Mouse (Mus musculus) gastrocnemius, adult 8-10 months (tissue): ENCODE results near the gene Cnga4. TPM values are rescaled to one million over a fixed set of nuclear protein-coding genes. Genes with fewer than 3 reads are reported as not detected.
A peak's percentile ranks its signal among the peaks of the same experiment; 100 is the strongest.
"Not testable (repeated sequence)": the region's sequence is repeated elsewhere in the genome, so short reads cannot be mapped to it uniquely, and the experiment has no call there.

Experiments used
- DNase-seq, 2 experiments: peaks; one replicate each; pipeline ENCODE4 v3.0.0; 2022; ENCODE audit warnings: low spot score in 2 of 2
- total RNA-seq, 4 experiments: library from RNA; stranded (reverse); gene quantifications; 2 replicates each; pipeline ENCODE4 v1.2.4; 2022

Cnga4 gene
- not detected for total RNA-seq

- no peak for DNase-seq
Measured at GRCm38 (mm10) chr7:105404268-105404667, at the start of gene Cnga4. Gene Cnga4, plus strand, starts transcription at chr7:105404568.

DNA sequence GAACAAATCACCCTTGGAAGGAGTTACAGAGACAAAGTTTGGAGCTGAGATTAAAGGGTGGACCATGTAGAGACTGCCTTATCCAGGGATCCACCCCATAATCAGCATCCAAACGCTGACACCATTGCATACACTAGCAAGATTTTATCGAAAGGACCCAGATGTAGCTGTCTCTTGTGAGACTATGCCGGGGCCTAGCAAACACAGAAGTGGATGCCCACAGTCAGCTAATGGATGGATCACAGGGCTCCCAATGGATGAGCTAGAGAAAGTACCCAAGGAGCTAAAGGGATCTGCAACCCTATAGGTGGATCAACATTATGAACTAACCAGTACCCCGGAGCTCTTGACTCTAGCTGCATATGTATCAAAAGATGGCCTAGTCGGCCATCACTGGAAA is 48.3 kb upstream of the Cnga4 start:
- DNase-seq = not testable (repeated sequence)

DNA sequence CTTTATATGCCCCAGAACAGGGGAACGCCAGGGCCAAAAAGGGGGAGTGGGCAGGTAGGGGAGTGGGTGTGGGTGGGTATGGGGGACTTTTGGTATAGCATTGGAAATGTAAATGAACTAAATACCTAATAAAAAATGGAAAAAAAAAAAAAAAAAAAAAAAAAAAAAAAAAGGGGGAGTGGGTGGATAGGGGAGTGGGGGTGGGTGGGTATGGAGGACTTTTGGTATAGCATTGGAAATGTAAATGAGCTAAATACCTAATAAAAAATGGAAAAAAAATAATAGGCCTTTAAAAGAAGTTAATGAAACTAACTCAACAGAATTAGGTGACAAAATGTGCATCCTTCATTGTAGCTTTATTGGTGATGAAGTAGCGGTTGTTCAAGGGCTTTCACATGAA is 47.9 kb upstream of the Cnga4 start:
- not testable (repeated sequence) for DNase-seq

- no peak for DNase-seq
Measured at GRCm38 (mm10) chr7:105361713-105362112, 42.7 kb upstream of the Cnga4 start.

- no peak for DNase-seq
Measured at GRCm38 (mm10) chr7:105367268-105367667, 37.1 kb upstream of the Cnga4 start.

DNA sequence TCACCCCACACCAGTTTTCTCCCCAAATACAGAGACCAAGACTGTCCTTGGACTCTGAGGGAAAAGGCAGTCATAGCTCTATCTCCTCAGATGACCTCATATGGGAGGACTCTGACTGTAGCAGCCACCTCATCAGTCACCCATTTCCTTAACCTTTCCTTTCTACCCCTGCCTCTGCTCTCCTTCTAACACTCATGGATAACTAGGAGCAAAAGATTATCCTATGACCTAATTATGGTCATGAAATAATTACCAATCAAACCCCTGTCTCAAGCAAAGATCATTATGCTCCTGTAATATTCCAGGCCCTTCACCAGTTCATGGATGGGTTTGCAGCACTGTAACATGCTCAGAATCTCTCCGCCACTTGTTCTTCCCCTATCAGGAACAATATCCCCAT is 36.4 kb upstream of the Cnga4 start, which contains the start of gene Olfr692:
Gene Olfr692 (plus strand): TSS at position 301 of the 400 bp plus-strand sequence.
- DNase-seq = no peak

DNA sequence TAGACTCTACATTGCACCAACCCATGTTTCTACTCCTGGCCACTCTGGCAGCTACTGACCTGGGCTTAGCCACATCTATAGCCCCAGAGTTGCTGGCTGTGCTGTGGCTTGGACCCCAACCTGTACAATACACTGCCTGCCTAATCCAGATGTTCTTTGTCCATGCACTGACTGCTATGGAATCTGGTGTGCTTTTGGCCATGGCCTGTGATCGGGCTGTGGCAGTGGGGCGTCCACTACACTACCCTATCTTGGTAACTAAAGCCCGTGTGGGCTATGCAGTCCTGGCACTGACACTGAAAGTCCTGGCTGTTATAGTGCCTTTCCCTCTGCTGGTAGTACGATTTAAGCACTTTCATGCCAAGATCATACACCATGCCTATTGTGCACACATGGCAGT is 35.8 kb upstream of the Cnga4 start:
- no peak for DNase-seq

- DNase-seq = no peak
Measured at GRCm38 (mm10) chr7:105372912-105373311, 31.5 kb upstream of the Cnga4 start.

DNA sequence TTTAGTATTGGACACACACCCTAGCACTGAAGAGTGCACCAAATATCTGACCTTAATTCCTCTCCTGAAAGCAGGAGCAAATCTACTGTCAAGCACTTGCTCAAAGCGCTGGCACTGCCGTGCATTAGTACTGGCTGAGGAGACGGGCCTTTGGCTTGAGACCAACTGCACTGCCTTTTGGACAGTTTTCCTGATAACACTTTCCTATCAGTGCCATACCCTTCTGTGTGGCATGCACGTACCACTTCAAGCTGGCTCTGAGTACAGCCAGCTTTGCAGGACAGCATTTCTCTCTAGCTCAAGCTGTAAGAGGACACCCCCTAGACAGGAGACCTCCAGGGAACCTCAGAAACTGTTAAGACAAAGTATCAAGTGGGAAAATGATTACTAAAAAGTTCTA is 30.9 kb upstream of the Cnga4 start:
- DNase-seq = no peak

- DNase-seq = no peak
Measured at GRCm38 (mm10) chr7:105373976-105374375, 30.4 kb upstream of the Cnga4 start.

DNA sequence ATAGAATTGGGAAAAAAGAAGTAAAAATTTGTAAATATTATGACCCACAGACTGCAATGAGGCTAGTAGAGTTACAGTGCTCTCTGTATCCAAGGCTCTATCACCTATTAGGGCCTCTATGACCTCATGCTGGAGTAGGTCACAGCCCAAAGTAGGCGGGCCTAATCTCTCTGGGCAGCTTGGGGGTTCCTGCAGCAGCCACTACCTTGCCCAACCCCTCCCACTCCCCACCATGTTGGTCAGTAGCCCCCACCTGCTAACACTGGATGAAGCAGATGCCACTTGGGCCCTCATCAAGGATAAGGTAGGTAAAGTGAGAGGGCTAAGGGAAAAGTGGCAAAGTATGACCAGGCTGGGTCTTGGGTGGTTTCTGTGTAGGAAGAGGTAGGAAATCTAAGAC is 29.5 kb upstream of the Cnga4 start, which contains the start of gene Gm5901:
Gene Gm5901 (plus strand): TSS at position 173 of the 400 bp plus-strand sequence.
- DNase-seq = no peak

- DNase-seq = no peak
Measured at GRCm38 (mm10) chr7:105380329-105380728, 24.0 kb upstream of the Cnga4 start.

- DNase-seq = no peak
Measured at GRCm38 (mm10) chr7:105387696-105388095, 16.7 kb upstream of the Cnga4 start.

- DNase-seq = no peak
Measured at GRCm38 (mm10) chr7:105390236-105390635, 14.1 kb upstream of the Cnga4 start.

DNA sequence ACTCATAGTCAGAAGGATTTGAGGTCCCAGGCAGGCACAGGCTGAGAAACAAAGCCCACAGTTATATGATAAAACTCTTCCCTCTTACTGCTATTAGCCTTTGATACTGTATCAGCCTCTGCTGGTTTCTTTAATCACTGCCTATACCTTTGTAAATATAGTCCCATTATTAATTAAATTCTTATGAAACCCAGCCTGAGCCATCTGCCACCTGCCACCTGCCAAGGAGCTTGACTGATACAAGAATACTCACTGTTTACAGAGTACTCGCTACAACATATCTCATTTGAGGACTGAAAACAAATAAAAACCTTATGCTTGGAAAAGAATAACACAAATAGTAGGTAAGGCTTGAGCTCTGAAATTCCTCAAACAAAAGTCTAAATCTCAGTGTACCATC is 9.8 kb upstream of the Cnga4 start:
- DNase-seq = no peak

GRCm38 (mm10) chr7:105395131-105395820 is 9.1 kb upstream of the Cnga4 start:
- DNase-seq = no peak

- no peak for DNase-seq
Measured at GRCm38 (mm10) chr7:105396126-105396525, 8.2 kb upstream of the Cnga4 start.

GRCm38 (mm10) chr7:105399058-105399934 is 5.1 kb upstream of the Cnga4 start:
- no peak for DNase-seq

DNA sequence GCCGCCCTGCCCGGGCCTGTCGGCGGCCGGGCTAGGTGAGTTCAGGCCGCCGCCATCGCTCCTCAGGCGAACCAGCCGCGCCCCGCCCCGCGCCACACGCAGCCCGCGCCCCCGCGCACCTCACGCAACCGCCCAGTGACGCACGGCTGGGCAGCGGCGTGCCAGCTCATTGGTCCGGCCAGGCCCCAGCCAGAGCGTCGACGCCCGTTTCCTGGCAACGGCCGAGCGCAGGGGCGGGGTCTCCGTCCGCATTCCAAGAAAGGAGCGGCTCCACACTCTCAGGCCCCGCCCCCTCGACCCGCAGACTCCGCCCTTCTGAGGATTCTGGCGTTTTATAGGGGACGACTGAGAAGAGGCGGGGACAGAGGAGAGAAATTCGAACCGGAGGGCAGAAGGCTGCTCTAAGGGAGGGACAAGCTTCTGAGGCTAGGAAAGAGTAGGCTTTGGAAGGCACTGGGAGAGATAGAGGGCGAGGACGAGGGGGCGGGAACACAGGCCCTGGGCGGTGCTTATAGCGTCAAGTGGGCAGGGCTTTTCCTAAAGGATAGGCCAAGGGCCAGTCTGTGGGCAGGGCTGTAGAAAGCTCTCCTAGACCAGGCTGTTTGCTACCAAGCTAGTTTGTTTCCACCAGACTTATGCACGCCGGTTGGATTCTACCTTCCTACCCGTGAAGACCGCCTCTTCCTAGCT is 4.3 kb upstream of the Cnga4 start, which contains the start of gene Fam160a2:
Gene Fam160a2 (minus strand): TSS at position 120 of the 690 bp plus-strand sequence.
- DNase-seq = peak; percentile 99

DNA sequence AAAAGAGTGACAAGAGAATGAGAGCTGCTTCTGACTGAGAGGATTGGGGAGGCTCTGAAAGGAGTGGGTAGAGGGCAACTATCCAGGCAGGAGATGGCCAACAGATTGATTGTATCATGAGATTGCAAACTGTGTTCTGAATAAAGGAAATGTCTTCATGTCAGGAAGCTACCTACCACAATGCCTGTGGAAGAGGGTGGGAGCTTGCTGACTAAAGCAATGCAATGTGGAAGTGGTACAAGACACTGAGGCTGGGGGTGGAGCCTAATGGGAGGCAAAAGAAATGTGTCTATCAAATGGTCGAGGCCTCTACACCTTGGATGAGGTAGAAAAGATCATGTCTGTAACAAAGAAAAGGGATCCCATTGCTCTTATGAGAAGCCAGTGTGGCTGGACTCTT is 2.0 kb downstream of the Cnga4 start:
- DNase-seq = no peak

DNA sequence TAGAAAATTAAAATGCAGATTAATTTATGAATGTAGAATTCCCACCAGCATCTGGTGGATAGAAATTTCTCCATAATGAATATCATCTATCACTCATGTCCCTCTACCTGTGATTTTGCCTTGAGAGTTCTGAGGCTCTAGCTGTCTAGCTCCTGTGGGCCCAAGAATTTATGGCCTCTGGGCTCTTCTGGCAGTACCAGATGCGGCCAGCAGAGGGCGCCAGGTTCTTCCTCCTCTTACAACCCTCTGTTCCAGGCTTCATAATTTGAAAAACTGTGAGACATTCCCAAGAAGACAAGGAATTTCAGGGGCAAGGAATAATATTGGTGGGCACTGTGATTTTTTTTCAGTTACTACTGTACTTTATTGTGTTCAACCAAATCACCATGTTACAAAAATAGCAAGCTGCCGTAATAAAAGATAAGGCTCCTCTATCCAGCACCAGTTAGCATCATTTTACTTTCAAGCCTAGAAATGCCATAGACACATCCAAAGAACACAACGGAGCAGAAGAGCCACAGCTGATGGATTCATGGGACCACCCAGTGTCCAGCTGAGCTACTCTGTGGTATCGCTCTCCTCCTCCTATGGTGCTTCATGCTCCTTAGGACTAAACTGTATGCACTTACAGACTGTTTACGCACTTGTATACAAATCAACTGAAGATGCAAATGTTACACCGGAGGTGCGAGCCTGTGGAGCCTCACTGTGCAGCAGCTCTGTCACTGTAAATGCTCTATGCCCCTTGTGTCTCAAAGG is 7.7 kb downstream of the Cnga4 start:
- peak; percentile 51 to 54 for DNase-seq
